Mouse (Mus musculus) embryonic stem cell, embryonic (primary cell): ENCODE results near the gene H2-DMa.
"Not testable (repeated sequence)": the region's sequence is repeated elsewhere in the genome, so short reads cannot be mapped to it uniquely, and the experiment has no call there.

ENCODE experiments used
- CTCF ChIA-PET, 4 experiments: fragments of 300-600 bp in 2 of 4; fragments of 350-600 bp in 2 of 4; sonication (Branson Sonifier 250); formaldehyde crosslinking; loops; one replicate each; lab custom pipeline; 2022; ENCODE audit warnings: inconsistent platforms in 2 of 4; lab: Charles Lee
- POLR2A ChIA-PET, 4 experiments: fragments of 300-600 bp in 2 of 4; fragments of 350-600 bp in 2 of 4; sonication (Branson Sonifier 250); formaldehyde crosslinking; loops; one replicate each; lab custom pipeline; 2022; ENCODE audit warnings: antibody characterized with exemption in 4 of 4, inconsistent platforms in 1 of 4; lab: Charles Lee

The H2-DMa gene

DNA sequence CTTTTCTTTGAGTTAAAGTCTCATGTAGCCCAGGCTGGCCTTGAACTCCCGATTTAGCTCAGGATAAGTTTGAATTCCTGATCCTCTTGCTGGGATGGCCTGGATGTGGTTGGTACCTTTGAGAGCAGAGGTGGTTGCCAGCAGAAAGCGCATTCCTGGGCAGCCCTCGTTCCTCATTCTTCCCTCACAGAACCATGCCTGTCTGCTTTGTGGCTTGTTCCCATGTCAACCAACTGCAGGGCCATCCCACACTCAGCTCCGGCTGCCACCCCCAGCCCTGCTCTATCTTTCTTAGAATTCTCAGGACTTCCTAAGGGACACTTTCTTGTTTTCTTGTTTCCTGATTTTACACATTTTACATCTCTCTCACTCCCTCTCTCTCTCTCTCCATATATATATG is 22.1 kb downstream of the H2-DMa start:
- ChIA-PET CTCF (interaction anchor here in 1 of 4 experiments (1.2 kb wide), 1 partner anchor 24 kb away, joined by 4 read pairs; no protein-coding TSS in a partner anchor), POLR2A (interaction anchor here in 1 of 4 experiments (0.8 to 3.3 kb wide), 6 partner anchors 13 to 40 kb away, joined by 3 to 15 read pairs (median 3); partner anchors contain the start of gene H2-DMa)

DNA sequence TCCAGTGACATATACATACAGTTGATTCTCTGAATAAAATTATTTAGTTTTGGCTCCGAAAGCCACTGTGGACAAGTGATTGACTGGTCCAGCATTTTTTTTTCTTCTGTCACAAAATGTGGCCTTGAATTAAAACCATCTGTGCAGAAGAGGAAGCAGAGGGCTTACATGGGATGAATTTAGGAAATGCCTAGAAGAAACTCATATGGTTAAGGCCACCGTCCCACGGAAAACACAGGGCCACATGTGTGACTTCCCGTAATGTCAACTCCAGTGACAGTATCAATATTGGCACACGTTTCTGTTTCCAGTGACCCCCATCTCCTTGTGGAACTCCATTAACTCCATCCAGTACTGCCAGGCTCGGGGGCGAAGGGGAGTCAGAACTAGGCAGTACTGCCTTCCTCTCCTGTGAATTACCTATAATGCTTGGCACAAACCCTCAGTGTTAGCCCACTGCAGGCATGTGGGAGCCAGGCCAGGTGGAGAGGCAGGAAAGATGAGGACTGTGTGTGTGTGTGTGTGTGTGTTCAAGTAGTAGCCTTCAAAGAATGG is 23.2 kb downstream of the H2-DMa start:
- ChIA-PET CTCF (interaction anchor here in 2 of 4 experiments (0.6 to 0.7 kb wide), 3 partner anchors 19 to 71 kb away, joined by 3 read pairs; no protein-coding TSS in a partner anchor), POLR2A (interaction anchor here in 3 of 4 experiments (0.6 to 3.3 kb wide), 5 partner anchors 23 to 526 kb away, joined by 3 to 15 read pairs (median 3); partner anchors contain the start of gene H2-DMa (in 2 of the 3))

DNA sequence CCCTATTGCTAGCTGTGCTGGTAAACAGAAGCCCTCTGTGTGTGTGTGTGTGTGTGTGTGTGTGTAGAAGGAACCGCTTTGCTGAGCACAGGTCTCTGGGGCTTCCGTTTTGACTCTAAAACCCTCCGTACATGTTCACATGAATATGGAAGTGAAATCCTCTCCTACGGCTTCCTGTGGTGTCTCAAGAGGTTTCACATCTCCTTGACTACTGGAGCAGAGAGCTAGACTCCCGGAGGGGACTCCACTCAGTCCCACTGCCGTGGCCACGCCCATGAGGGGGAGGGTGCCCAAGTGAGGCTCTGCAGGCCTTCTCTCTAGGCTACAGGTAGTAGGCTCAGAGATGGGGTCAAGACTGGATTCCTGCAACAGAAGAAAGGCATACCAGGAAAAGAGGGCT is 23.7 kb downstream of the H2-DMa start, which contains the start of gene H2-DMb2:
Gene H2-DMb2, plus strand, starts transcription at position 275 of the 400 bp plus-strand sequence.
- ChIA-PET CTCF (interaction anchor here in 2 of 4 experiments (0.6 to 0.7 kb wide), 3 partner anchors 10 to 70 kb away, joined by 3 read pairs; no protein-coding TSS in a partner anchor), POLR2A (interaction anchor here (0.6 to 3.3 kb wide), 4 partner anchors 24 to 526 kb away, joined by 3 to 15 read pairs (median 4); partner anchors contain the start of gene H2-DMa (in 2 of the 4))

- CTCF ChIA-PET: interaction anchor here in 3 of 4 experiments (0.6 to 0.7 kb wide), 3 partner anchors 8 to 70 kb away, joined by 3 read pairs; no protein-coding TSS in a partner anchor
- POLR2A ChIA-PET: interaction anchor here in 3 of 4 experiments (0.7 to 3.3 kb wide), 3 partner anchors 24 to 68 kb away, joined by 3 to 15 read pairs (median 4); partner anchors contain the start of gene H2-DMa (in 2 of the 3)
Observed at GRCm38 (mm10) chr17:34143461-34143860, 24.1 kb downstream of the H2-DMa start.

DNA sequence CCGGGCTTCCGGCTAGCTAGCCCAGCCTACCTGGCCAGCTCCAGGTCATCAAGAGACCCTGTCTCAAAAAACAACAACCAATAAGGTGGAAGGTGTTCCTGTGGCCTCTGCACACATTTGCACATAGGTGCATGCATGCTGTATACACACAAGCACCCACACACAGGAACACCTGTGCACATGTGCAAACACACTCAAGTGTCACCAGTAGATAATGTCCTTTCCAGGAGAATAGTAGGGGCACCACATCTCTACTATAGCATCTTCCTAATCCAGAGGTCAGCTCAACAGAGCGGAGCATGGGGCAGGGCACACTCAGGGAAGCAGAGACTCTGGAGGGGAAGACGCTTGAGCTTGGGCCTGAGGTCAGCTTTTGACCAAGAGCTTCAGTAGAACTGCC is 24.9 kb downstream of the H2-DMa start:
- CTCF ChIA-PET: interaction anchor here in 1 of 4 experiments (0.6 kb wide), 1 partner anchor 9 kb away, joined by 3 read pairs; no protein-coding TSS in a partner anchor
- POLR2A ChIA-PET: not testable (repeated sequence)

GRCm38 (mm10) chr17:34144960-34145371 is 25.6 kb downstream of the H2-DMa start:
- CTCF ChIA-PET: interaction anchor here in 1 of 4 experiments (1.4 kb wide), 1 partner anchor 10 kb away, joined by 3 read pairs; no protein-coding TSS in a partner anchor
- POLR2A ChIA-PET: no interaction called here

DNA sequence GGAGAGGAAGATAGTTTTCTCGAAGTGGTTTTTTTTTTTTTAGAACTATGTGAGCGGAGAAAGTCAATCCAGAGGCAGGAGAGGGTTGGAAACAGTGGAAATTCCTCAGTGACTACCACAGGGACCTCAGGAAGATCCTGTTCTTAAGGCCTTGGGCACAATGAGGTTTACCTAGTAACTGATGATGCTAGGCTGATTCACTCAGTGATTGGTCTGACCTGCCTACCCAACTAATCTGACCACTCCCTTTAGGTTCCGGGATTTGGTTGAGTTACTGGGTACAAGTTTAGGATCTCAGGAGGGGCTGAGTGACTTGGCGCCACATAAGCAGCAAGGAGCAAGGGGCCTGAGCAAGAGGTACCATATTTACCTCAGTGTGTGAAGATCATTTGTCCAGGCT is 33.6 kb downstream of the H2-DMa start, which contains the start of gene H2-DMb1:
Gene H2-DMb1, plus strand, starts transcription at position 150 of the 400 bp plus-strand sequence.
- ChIA-PET POLR2A (no interaction called here), CTCF (no interaction called here)

DNA sequence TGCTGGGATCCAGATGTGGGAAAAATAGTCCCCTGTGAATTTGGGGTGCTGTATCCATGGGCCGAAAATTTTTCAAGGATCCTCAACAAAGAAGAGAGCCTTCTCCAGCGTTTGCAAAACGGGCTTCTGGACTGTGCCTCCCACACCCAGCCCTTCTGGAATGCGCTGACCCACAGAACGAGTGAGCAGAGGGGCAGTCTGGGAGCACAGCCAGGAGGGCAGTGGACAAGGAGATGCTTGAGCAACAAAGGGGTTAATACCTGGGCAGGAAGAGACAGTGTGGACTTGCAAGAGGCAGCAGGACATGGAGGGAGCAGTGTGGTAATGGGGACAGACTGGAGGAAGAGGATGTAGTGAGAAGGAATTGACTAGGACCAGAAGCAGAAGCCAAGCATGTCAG is 36.2 kb downstream of the H2-DMa start:
- CTCF ChIA-PET: no interaction called here
- POLR2A ChIA-PET: no interaction called here

DNA sequence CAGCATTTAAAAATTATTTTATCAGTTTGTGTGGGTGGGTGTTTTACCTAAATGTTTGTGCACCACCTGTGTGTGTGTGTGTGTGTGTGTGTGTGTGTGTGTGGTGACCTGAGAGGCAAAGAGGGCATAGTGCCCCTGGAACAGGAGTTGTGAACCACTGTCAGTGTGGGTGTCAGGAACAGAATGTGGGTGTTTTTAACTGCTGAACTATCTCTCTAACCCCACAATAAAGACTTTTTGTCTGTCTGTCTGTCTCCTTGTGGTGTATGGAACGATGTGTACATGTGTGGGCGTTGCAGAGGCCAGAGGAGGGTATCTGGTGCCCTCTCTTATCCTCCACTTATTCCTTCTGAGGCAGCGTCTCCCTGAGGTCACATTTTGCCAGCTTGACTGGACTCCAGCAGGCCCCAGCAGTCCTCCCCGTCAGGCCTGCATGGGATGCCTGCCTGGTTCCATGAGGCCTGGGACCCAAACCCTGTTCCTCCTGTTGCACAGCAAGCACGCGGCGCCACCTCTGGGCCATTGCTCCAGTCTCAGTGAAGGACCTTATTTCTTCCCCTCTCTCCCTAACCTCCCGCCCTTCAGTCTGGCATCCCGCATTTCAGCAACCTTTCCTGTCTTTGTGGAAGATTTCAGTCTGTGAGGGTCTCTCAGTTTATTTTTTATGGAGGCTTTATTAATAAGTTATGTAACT is 45.0 kb downstream of the H2-DMa start:
- POLR2A ChIA-PET: interaction anchor here in 1 of 4 experiments (1.1 to 2.0 kb wide), 3 partner anchors 29 to 133 kb away, joined by 3 to 5 read pairs (median 4); partner anchors contain the start of genes H2-DMa, Rxrb and Slc39a7
- CTCF ChIA-PET: interaction anchor here (0.7 to 8.8 kb wide), 10 partner anchors 23 to 460 kb away, joined by 3 to 74 read pairs (median 6); no protein-coding TSS in a partner anchor

- ChIA-PET CTCF (interaction anchor here (0.6 to 8.8 kb wide), 25 partner anchors 16 to 580 kb away, joined by 3 to 74 read pairs (median 4); partner anchors contain the start of gene BC051142 (in 1 of the 4)), POLR2A (interaction anchor here in 2 of 4 experiments (1.0 to 2.0 kb wide), 6 partner anchors 24 to 134 kb away, joined by 3 to 5 read pairs (median 3); partner anchors contain the start of genes H2-DMa (in 1 of the 2), Rxrb (in 1 of the 2) and Slc39a7 (in 1 of the 2))
Observed at GRCm38 (mm10) chr17:34165033-34165730, 45.8 kb downstream of the H2-DMa start.

GRCm38 (mm10) chr17:34169279-34169678 is 49.9 kb downstream of the H2-DMa start:
- ChIA-PET CTCF (interaction anchor here in 3 of 4 experiments (0.8 to 8.8 kb wide), 12 partner anchors 14 to 242 kb away, joined by 3 to 74 read pairs (median 12); no protein-coding TSS in a partner anchor), POLR2A (interaction anchor here in 1 of 4 experiments (1.7 to 2.3 kb wide), 4 partner anchors 34 to 57 kb away, joined by 4 to 9 read pairs (median 5); partner anchors contain the start of gene H2-DMa)

- ChIA-PET POLR2A (interaction anchor here (0.6 to 2.3 kb wide), 20 partner anchors 31 to 1789 kb away, joined by 3 to 13 read pairs (median 4); partner anchors contain the start of gene H2-DMa (in 2 of the 4)), CTCF (interaction anchor here (0.6 to 8.8 kb wide), 127 partner anchors 8 to 1049 kb away, joined by 3 to 74 read pairs (median 4); partner anchors contain the start of genes Tap1 (in 4 of the 4), Psmb9 (in 3 of the 4), Rxrb (in 2 of the 4) and Slc39a7 (in 2 of the 4))
Observed at GRCm38 (mm10) chr17:34170487-34170876, 51.1 kb downstream of the H2-DMa start.

- CTCF ChIA-PET: interaction anchor here (0.6 to 8.8 kb wide), 128 partner anchors 8 to 1048 kb away, joined by 3 to 74 read pairs (median 4); partner anchors contain the start of genes Tap1 (in 4 of the 4), Psmb9 (in 3 of the 4), Rxrb (in 2 of the 4) and Slc39a7 (in 2 of the 4)
- POLR2A ChIA-PET: interaction anchor here (0.6 to 2.3 kb wide), 22 partner anchors 32 to 1789 kb away, joined by 3 to 13 read pairs (median 4); partner anchors contain the start of gene H2-DMa (in 2 of the 4)
Observed at GRCm38 (mm10) chr17:34170877-34171498, 51.6 kb downstream of the H2-DMa start.

GRCm38 (mm10) chr17:34172528-34172927 is 53.2 kb downstream of the H2-DMa start:
- ChIA-PET CTCF (interaction anchor here in 3 of 4 experiments (0.6 to 2.1 kb wide), 10 partner anchors 11 to 1580 kb away, joined by 3 to 6 read pairs (median 4); partner anchors contain the start of genes BC051142 (in 1 of the 3), Psmb9 (in 1 of the 3) and Tap1 (in 1 of the 3)), POLR2A (interaction anchor here in 1 of 4 experiments (0.5 to 1.4 kb wide), 2 partner anchors 53 to 381 kb away, joined by 3 read pairs; partner anchors contain the start of gene H2-DMa)

GRCm38 (mm10) chr17:34174075-34174474 is 54.7 kb downstream of the H2-DMa start:
- CTCF ChIA-PET: interaction anchor here in 2 of 4 experiments (0.7 to 2.1 kb wide), 2 partner anchors 39 to 237 kb away, joined by 4 to 5 read pairs; no protein-coding TSS in a partner anchor
- POLR2A ChIA-PET: no interaction called here

- POLR2A ChIA-PET: no interaction called here
Observed at GRCm38 (mm10) chr17:34177179-34177578, 57.8 kb downstream of the H2-DMa start.

More at GRCm38 (mm10) chr17:34177179-34177578, 57.8 kb downstream of the H2-DMa start:
- CTCF ChIA-PET: no interaction called here
